Mouse (Mus musculus): Measurements from ENCODE around the gene Sdc1.

DNA sequence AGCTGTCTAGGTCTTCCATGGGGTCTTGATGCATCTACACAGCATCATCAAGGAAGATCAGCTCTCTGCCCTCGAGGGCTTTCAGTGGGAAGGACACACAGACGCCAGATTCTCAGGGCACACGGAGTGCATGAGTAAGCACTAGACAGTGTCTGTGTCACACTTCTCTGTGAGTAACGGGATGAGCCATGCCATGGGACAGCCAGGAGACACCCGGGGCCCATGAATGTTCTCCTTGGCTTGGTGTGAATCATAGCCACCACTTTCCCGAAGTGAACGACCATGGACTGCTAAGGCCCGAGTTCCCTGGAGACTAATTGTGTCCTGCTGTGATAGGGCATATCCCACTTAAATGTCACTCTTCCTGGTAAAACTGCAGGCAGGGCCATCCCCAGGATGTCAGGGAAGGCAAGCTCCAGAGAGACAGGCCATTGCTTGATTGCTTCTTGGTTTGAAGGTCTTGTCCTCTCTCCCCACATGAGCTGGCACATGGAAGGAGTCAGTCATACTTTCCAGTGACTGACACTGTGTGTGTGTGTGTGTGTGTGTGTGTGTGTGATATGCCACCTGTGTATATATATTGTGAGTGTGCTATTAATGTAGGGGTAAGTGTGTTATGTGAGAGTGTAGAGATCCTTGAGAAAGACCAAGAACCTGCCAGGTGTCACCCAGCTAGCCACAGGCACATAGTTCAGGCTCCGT lies 56.0 kb downstream of the Sdc1 start:
- TF ChIP-seq POLR2A (IDR thresholded peaks at IDR 0.05; ENCODE audit: low read depth, low read length) (no peak), CTCF (IDR thresholded peaks at IDR 0.05; ENCODE audit: extremely low read depth, insufficient read depth, insufficient read length, insufficient replicate concordance) (no peak)

Measured in spleen, adult 2 months (tissue).